Mouse (Mus musculus): ENCODE data around the gene Mfsd14a.

GRCm38 (mm10) chr3:116634853-116635252 lies 27.6 kb downstream of the Mfsd14a start:
- no peak for TF ChIP-seq USF1 (IDR thresholded peaks at IDR 0.05; ENCODE audit: low read depth)
- no peak for TF ChIP-seq CTCF (IDR thresholded peaks at IDR 0.05; ENCODE audit: control insufficient read depth, insufficient read depth, insufficient read length)
- TF ChIP-seq MYOD1 (IDR thresholded peaks at IDR 0.05; ENCODE audit: control insufficient read depth, insufficient read length, low read depth), result no peak
- TF ChIP-seq MYOG (IDR thresholded peaks at IDR 0.05; ENCODE audit: control insufficient read depth, extremely low read depth, insufficient read length), result no peak
- no peak for TF ChIP-seq MAX (IDR thresholded peaks at IDR 0.05)
- TF ChIP-seq CEBPB (IDR thresholded peaks at IDR 0.05; ENCODE audit: low read depth), result no peak
